Mouse (Mus musculus): Measurements from ENCODE around the gene Pgm5.

- TF ChIP-seq POLR2A (IDR thresholded peaks at IDR 0.05; ENCODE audit: low read depth, low read length) (no peak), CTCF (IDR thresholded peaks at IDR 0.05; ENCODE audit: extremely low read depth, insufficient read depth, insufficient read length, insufficient replicate concordance) (no peak)
Observed at GRCm38 (mm10) chr19:24705395-24705794, 156.3 kb downstream of the Pgm5 start.
